Mouse (Mus musculus): ENCODE results near the gene Rpl19.

DNA sequence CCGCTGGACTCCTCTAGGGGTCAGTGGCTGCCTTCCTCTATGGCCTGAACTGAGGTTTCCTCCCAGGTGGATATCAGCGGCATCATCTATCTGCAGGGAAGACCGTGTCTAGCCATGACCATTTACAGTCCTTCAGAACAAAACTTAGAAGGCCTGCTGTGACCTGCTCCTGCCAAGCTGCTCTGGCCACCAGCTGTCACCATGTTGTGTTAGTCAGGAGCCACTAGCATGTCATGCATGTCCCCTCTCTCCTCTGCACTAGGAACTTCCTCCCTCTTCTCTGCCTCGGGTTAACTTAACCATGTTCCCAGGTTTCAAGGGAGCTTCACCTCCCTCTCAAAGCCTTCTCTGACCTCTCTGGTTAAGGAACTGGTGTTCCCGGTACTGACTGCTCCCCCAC lies 26.8 kb upstream of the Rpl19 start:
- no peak for TF ChIP-seq CTCF (IDR thresholded peaks at IDR 0.05; ENCODE audit: low read depth)
- no peak for TF ChIP-seq EP300 (optimal IDR thresholded peaks at IDR 0.05)
